Mouse (Mus musculus) skeletal muscle tissue, adult 2 months (tissue): ENCODE results near the gene Pde4b.

Experiments used
- DNase-seq: peaks from one replicate; pipeline ENCODE4 v3.0.0-alpha.2; 2012; ENCODE audit warnings: low read depth, low spot score

The Pde4b gene

GRCm38 (mm10) chr4:102538793-102539192, 451.4 kb downstream of the Pde4b start:
- no peak for DNase-seq

- DNase-seq: peak; percentile 83
Measured at GRCm38 (mm10) chr4:102539598-102540180, 452.3 kb downstream of the Pde4b start.

- DNase-seq: no peak
Measured at GRCm38 (mm10) chr4:102542976-102543375, 455.6 kb downstream of the Pde4b start.

DNA sequence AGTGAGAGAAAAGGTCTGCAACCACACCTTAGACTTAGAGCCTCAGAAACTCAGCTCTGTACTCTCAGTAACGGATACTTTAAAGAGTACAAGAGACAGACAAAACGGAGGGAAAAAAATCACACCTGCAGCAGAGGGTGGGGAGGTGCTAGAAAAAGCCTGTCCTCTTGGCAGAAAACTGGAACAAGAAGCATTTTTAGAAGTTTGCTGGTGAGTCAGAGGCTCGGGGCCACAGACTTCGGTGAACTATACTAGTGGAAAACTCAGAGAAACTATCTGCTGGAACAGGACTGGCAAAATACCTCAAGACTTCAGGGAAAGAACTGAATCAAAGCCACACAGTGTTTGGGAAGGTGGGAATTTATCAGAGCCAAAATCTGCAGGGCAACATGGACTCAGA, 457.9 kb downstream of the Pde4b start:
- DNase-seq: no peak

DNA sequence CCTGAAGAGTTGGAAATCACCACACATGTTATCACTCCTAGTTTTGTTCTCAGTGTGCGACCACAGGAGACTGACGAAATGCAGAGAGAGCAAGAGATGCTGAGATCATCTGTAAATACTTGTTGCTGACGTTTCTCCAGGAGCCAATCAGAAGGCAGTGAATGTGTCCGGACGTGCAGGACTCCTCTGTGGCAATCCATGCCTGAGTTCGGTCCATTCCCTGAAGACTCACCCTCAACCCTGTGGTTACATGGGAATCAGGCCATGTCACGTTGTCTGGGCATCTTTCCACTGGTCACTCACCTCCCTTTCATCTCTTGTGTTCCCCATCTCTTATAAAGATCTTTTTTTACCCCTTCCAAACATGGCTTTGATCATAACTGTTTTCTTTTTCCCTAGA, 468.2 kb downstream of the Pde4b start:
- no peak for DNase-seq

- no peak for DNase-seq
Measured at GRCm38 (mm10) chr4:102557006-102557405, 469.7 kb downstream of the Pde4b start.

GRCm38 (mm10) chr4:102557508-102558220, 470.3 kb downstream of the Pde4b start:
- peak; percentile 58 for DNase-seq

DNA sequence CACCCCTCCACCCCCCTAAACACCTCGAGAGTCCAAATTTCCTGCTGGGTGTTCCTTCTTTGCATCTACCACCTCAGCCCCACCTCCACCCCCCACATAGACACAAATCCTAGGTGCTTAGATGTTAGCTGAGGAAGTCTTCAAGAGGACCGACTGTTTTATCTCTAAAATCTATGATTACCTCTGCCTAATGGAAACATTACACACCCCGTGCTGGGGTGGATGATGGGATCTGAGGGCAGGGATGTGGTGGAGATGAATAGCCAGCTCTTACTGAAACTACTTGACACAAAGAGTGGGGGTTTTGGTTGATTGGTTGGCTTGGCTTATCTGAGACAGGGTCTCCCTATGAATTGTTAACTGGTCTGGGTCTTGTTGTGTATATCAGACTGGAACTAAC, 471.0 kb downstream of the Pde4b start:
- DNase-seq: no peak

DNA sequence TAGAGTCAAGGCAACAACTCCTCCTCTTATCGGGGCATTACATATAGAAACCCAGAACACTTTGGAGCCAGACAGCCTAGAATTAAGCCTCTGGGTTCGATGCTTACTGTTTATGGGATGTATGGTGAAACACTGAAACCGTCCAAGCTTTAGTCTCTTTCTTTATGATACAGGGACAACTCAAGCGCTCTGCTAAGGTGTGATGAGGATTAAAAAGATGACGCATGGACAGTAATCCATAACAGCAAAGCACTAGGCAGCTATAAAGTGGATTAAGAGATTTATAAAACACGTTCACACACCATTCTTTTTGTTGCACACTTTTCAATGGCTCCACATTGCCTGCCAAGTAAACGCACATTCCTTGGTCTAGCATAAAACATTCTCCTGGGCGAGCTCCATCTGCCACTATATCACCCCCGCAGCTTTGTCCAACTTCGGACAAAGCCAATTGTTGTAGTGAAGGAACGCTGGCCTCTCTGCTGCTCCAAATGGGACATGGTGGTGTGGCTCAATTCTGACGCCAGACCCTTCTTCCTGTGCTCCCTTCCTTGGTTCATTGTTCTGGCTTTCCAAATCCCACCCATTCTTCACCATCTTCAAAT, 473.4 kb downstream of the Pde4b start:
- no peak for DNase-seq

- DNase-seq: no peak
Measured at GRCm38 (mm10) chr4:102563273-102563855, 476.0 kb downstream of the Pde4b start.

- no peak for DNase-seq
Measured at GRCm38 (mm10) chr4:102564286-102564685, 476.9 kb downstream of the Pde4b start.

GRCm38 (mm10) chr4:102566421-102566820, 479.1 kb downstream of the Pde4b start:
- DNase-seq: no peak

DNA sequence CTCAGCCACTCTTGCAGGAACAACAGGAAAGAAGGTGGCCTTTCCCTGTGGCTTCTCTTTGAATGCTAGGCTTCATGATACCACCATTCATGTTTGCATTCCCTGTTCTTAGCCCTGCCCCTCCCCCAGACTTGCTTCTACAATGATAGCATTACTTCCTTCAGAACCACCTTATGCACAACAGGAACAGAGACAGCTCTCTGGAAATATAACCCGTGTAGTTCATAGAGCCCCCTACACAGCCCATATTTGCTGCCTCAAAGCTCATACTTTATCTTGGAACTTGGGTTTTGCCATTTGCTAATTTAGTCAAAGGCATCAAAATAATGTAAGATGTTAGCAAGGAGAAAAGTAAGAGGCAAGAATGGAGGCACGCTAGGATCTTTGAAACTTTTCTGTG, 479.8 kb downstream of the Pde4b start:
- DNase-seq: no peak

- DNase-seq: no peak
Measured at GRCm38 (mm10) chr4:102567676-102568254, 480.4 kb downstream of the Pde4b start.

DNA sequence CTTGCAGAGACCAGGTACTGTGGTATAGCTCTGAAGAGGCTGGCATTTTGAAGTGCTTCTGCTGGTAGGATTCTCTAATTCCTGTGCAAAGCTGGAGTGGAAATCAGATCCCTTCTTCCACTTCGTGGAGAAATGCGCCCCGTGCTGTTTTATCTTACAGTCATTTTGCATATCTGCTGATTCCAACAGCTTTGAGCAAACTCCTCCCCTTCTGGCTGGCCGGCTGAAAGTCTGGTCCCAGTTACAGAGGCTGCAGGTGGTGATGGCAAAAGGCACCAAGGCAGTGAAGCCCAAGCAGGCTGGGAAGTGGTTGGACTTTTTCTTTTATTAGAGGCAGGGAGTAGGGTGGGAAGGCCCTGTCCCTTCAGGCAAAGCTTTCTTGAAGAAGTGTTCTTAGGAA, 481.2 kb downstream of the Pde4b start:
- peak; percentile 85 for DNase-seq

GRCm38 (mm10) chr4:102569101-102569583, 481.8 kb downstream of the Pde4b start:
- DNase-seq: no peak

DNA sequence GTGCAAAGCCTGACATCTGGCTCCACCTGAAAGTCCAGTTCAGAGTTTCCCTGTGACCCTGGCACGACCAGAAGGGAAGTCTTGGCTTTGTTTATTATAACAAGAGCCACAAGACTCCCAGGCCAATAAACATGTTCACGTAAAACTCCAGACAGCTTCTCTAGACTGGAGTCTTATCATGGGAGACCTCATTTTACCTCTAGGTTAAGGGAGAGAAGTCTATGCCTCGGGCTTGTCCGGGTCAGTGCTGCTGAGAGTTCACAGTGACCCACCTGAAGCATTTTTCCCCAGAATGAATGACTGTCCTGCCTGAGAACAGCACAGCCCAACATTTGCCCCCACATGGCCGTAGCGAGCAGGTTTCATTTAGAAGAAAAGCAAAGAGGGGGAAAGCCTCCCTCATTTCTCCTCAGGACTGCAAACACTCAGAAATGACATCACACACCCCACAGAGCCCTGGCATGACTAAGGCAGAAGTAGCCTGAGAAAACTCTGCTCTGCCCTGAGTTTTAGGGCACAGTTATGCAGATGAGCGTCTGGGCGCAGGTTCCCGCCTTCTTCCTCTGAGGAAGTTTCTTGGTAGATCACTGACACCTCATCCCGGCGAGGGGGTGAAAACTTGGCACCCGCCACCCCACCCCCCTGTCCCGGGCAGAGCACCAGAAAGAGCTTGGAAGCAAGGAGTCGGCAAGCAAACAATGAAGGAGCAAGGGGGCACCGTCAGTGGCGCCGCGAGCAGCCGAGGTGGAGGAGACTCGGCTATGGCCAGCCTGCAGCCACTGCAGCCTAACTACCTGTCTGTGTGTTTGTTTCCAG, 482.8 kb downstream of the Pde4b start:
- DNase-seq: peak; percentile 91

DNA sequence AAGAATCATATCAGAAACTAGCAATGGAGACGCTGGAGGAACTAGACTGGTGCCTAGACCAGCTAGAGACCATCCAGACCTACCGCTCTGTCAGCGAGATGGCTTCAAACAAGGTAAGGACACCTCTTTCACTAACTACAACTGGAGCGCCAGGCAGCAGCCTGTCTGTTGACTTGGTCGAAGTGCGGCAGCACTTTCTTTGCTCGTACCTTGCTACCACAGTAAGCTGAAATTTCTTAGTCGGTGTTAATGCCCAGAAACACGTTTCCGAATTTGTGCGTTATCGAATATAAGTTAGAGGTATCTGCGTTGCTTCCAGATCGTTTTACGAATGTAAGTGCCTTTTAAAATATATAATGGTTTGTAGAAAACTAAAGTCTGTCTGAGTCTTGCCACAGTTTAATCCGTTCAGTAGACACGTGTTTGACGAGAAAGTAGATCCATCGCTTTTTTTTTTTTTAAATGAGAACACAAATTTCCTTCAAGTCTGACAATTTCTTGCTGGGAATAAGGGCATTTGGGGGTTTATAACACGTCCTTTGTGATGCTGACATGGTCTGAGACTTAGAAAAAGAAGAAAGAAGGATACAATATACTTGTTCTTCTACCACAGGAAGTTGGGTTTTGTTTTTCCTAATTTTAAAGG, 483.5 kb downstream of the Pde4b start:
- peak; percentile 56 for DNase-seq

GRCm38 (mm10) chr4:102572031-102572430, 484.7 kb downstream of the Pde4b start:
- no peak for DNase-seq

- DNase-seq: no peak
Measured at GRCm38 (mm10) chr4:102572591-102572990, 485.2 kb downstream of the Pde4b start.

- peak; percentile 85 for DNase-seq
Measured at GRCm38 (mm10) chr4:102573361-102573781, 486.0 kb downstream of the Pde4b start.
